Mouse (Mus musculus) spleen, embryonic (tissue): ENCODE results near the gene Gm20458.

Experiments used
- CTCF ChIA-PET: fragments of 350-600 bp; sonication (Branson Sonifier 250); formaldehyde crosslinking; loops from one replicate; lab custom pipeline; 2022; lab: Charles Lee

Gm20458 gene

GRCm38 (mm10) chr2:164460745-164461551 lies at the start of gene Gm20458:
TSS of gene Gm20458 (plus strand) at chr2:164460967.
- CTCF ChIA-PET: interaction anchor here (0.7 to 1.7 kb wide), 2 partner anchors 44 to 71 kb away, joined by 3 to 8 read pairs; no protein-coding TSS in a partner anchor

GRCm38 (mm10) chr2:164414167-164414566 lies 46.6 kb upstream of the Gm20458 start:
- CTCF ChIA-PET: interaction anchor here (1.2 kb wide), 1 partner anchor 10 kb away, joined by 3 read pairs; no protein-coding TSS in a partner anchor

- CTCF ChIA-PET: interaction anchor here (1.2 kb wide), 1 partner anchor 11 kb away, joined by 3 read pairs; no protein-coding TSS in a partner anchor
These were observed 46.2 kb upstream of the Gm20458 start for GRCm38 (mm10) chr2:164414581-164414980.

GRCm38 (mm10) chr2:164417198-164417597 lies 43.6 kb upstream of the Gm20458 start:
- CTCF ChIA-PET: interaction anchor here (0.7 to 1.6 kb wide), 7 partner anchors 41 to 124 kb away, joined by 3 to 8 read pairs (median 4); partner anchors contain the start of gene Gm20458

GRCm38 (mm10) chr2:164418308-164418875 lies 42.4 kb upstream of the Gm20458 start:
- CTCF ChIA-PET: interaction anchor here (0.6 to 1.2 kb wide), 4 partner anchors 10 to 113 kb away, joined by 3 to 20 read pairs (median 4); no protein-coding TSS in a partner anchor

GRCm38 (mm10) chr2:164419489-164419888 lies 41.3 kb upstream of the Gm20458 start:
- CTCF ChIA-PET: interaction anchor here (0.9 kb wide), 1 partner anchor 112 kb away, joined by 4 read pairs; no protein-coding TSS in a partner anchor

GRCm38 (mm10) chr2:164421306-164421705 lies 39.5 kb upstream of the Gm20458 start:
- CTCF ChIA-PET: interaction anchor here (1.1 kb wide), 1 partner anchor 76 kb away, joined by 3 read pairs; the partner anchor contains the start of gene Pigt

- CTCF ChIA-PET: interaction anchor here (1.1 kb wide), 1 partner anchor 75 kb away, joined by 3 read pairs; the partner anchor contains the start of gene Pigt
These were observed 38.8 kb upstream of the Gm20458 start for GRCm38 (mm10) chr2:164421979-164422378.

GRCm38 (mm10) chr2:164422675-164423393 lies 37.9 kb upstream of the Gm20458 start:
- CTCF ChIA-PET: interaction anchor here (1.2 kb wide), 1 partner anchor 33 kb away, joined by 4 read pairs; no protein-coding TSS in a partner anchor

- CTCF ChIA-PET: interaction anchor here (0.7 to 1.2 kb wide), 4 partner anchors 19 to 1521 kb away, joined by 3 to 10 read pairs (median 7); no protein-coding TSS in a partner anchor
These were observed 37.3 kb upstream of the Gm20458 start for GRCm38 (mm10) chr2:164423464-164423863.

- CTCF ChIA-PET: interaction anchor here (0.6 to 1.2 kb wide), 4 partner anchors 14 to 152 kb away, joined by 3 to 5 read pairs (median 4); partner anchors contain the start of gene Sdc4
These were observed 36.4 kb upstream of the Gm20458 start for GRCm38 (mm10) chr2:164424406-164424805.

GRCm38 (mm10) chr2:164425401-164425800 lies 35.4 kb upstream of the Gm20458 start:
- CTCF ChIA-PET: interaction anchor here (0.8 to 1.1 kb wide), 2 partner anchors 18 to 1485 kb away, joined by 3 read pairs; no protein-coding TSS in a partner anchor

GRCm38 (mm10) chr2:164426121-164426520 lies 34.6 kb upstream of the Gm20458 start:
- CTCF ChIA-PET: interaction anchor here (0.5 to 1.1 kb wide), 3 partner anchors 18 to 1458 kb away, joined by 3 to 4 read pairs (median 4); no protein-coding TSS in a partner anchor

GRCm38 (mm10) chr2:164426952-164427351 lies 33.8 kb upstream of the Gm20458 start:
- CTCF ChIA-PET: interaction anchor here (1.2 kb wide), 1 partner anchor 24 kb away, joined by 3 read pairs; the partner anchor contains the start of gene Rbpjl

- CTCF ChIA-PET: interaction anchor here (0.5 to 1.2 kb wide), 2 partner anchors 10 to 25 kb away, joined by 3 to 20 read pairs; partner anchors contain the start of gene Rbpjl
These were observed 32.3 kb upstream of the Gm20458 start for GRCm38 (mm10) chr2:164428451-164428850.

- CTCF ChIA-PET: no interaction called here
These were observed 30.7 kb upstream of the Gm20458 start for GRCm38 (mm10) chr2:164429881-164430615.

- CTCF ChIA-PET: no interaction called here
These were observed 30.1 kb upstream of the Gm20458 start for GRCm38 (mm10) chr2:164430697-164431096.

GRCm38 (mm10) chr2:164431676-164432465 lies 28.9 kb upstream of the Gm20458 start:
- CTCF ChIA-PET: interaction anchor here (0.7 kb wide), 1 partner anchor 33 kb away, joined by 3 read pairs; no protein-coding TSS in a partner anchor
